Mouse (Mus musculus) right cerebral cortex, adult 18-20 months (tissue): ENCODE measurements around the gene Itga9.

ENCODE experiments used
- DNase-seq: peaks from one replicate; pipeline ENCODE4 v3.0.0; 2022; ENCODE audit warnings: mixed read lengths

The Itga9 gene

DNA sequence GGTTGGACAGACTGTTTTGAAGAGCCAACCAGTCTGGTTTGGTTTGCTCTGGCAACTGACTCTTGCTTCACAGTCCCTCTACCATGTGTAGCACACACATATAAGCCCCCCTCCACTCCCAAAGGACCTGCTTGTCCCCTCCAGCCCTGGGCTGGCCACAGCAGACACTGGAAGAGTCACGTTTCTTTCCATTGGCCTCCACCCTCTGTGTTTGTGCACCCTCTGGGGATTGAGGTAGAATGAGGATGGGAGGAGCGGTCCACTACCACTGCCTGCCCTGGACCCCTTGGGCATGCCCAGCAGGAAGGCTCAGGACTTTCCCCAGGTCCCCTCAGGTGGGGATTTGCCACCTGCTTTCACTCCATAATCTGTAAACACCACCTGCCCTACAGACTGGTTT, 321.5 kb downstream of the Itga9 start:
- DNase-seq, result no peak

DNA sequence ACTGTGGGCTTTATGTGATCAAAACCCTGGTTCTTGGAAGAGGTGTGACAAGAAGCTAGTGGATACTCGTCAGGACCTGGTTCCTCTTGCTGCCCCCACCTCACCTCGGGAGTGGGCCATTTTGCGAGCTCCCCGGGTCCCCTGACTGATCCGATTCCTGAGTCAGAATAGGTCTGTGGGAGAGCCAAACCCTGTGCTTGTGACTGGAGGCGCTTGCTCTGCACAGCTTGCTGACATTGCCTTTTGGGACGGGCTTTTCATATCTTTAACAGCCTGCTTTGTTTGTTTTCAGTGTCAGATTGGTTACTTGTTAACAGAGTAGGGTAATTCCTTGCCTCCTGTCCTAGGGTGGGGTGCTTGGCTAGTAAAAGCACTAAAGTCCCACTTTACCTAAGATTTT, 322.2 kb downstream of the Itga9 start:
- DNase-seq, result no peak

GRCm38 (mm10) chr9:118930611-118931010, 324.1 kb downstream of the Itga9 start:
- DNase-seq, result no peak

DNA sequence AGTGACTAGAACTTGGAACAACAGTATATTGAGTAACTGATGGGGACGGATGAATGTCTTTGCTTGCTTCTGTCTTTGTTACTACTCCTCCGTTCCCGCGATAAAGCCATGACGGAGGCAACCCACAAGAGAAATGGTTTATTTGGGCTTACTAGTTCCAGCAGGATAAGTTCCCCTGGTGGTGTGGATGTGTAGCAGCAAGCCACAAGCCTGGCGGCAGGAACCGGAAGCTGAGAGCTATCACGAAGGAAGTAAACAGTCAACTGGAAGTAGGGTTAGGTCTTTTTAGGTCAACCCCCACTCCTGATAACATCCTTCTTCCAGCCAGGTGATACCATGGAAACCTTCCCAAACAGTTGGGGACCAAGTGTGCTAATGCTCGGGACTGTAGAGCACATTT, 327.3 kb downstream of the Itga9 start:
- DNase-seq, result no peak

GRCm38 (mm10) chr9:118934319-118934718, 327.8 kb downstream of the Itga9 start:
- DNase-seq, result no peak

DNA sequence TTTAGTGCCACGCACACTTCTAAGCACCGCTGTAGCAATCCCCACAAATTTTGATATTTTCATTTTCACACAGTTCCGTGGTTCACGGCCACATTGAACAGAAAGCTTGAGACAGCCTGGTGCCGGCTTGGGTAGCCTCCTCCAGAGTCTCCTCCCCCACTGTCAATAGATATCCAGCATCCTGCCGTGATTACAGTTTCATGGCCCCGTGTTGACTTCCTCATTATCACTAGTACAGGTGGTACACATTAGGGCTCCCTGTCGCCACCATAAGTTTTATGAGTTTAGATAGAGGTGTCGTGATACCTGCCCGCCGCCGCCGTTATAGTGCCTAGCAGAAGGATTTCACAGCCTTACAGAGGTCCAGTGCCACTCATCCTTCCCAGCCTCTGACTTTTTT, 328.6 kb downstream of the Itga9 start:
- DNase-seq, result no peak

DNA sequence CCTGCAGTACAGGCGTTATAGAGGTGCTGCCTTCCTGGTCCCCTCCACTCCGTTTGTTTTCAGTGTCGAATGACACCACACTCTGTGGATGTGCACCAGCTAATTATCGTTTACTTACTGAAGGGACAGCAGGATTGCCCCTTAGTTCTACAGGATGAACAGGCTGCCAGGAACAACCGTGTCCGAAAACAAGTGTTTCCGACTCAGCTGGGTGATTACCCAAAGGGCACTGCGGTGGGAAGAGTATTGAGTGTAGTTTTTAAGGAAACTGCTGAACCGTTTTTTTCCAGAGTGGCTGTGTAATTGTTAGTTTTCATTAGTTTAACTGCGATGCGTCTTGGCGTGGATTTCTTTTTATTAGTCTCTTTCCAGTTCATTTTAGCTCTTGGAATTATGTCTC, 329.6 kb downstream of the Itga9 start:
- no peak for DNase-seq

DNA sequence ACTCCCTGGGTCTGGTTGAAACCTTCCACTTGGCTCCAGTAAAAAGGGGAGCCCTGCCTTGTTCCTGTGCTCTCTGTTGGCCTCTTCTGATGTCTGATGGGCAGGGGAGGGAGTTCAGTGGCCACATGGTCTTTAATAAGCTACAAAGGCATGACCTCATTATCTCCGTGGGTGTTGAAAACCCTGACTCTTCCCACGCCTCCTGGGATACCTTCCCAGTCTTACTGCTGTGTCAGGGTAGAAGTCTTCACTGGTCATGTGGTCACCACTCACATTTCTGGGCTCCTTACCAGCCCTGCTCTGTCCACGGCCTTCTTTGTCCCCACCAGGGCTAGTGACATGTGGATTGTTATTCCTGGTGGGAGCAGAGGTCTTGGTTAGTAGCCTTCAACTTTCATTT, 331.0 kb downstream of the Itga9 start:
- DNase-seq, result no peak

GRCm38 (mm10) chr9:118939410-118939809, 332.9 kb downstream of the Itga9 start:
- no peak for DNase-seq

DNA sequence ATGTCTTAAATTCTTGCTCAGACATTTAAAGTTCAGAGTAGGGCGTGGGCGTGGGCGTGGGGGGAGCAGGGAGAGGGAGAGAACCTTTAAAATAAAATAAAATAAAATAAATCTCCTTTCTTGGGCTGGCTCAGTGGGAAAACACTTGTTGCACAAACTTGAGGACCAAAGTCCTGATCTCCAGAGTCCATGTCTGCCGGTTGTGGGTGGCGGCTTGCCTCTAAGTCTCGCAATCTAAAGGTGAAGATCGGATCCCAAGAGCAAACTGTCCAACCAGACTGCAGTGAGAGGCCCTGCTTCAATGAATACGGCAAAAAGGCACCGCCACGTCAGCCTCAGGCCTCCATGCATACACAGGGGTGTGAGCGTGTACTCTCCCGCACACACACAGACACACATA, 333.3 kb downstream of the Itga9 start:
- no peak for DNase-seq

DNA sequence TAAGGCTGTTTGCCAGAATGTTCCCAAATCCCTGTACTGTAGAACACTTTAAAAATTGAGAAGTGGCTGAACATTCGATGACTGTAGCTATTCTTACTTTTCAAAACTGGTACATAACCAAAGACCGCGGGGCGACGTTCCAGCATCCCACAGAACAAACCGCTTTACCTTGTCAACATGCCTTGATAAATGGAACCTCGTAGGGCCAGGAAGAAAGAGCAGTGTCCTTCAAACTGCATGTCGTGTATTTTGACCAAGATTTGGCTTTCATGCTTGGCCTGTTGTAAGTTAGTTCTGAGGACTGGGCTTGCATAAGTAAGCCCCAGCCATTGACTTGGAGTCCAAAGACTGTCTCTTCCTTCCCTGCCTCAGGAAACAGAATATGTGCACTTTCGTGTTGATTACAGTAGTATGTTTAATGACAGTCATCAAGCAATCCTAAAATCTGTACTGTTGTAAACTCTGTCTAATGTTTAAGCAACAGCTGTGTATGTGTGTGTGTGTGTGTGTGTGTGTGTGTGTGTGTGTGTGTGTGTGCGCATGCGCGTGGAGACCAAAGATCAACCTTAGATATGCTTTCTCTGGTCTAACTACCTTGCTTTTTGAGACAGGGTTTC, 334.2 kb downstream of the Itga9 start:
- DNase-seq, result no peak

DNA sequence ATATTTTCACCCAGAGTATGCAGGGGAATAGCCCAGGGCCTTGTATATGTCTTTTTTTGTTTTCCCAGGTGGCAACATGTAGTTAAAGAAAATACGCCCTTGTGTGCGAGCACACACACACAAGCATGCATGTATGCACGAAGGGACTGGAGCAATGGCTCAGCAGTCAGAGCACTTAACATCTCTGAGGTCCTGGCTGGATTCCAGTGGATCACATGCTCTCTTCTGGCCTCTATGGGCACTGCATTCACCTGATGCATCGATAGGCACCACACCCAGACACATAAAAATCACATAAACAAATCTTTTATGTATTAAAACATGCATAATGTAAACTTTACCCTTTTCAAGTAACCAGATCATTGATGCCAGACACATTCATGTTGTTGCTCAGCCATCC, 335.5 kb downstream of the Itga9 start:
- DNase-seq, result no peak

GRCm38 (mm10) chr9:118943941-118944340, 337.5 kb downstream of the Itga9 start:
- no peak for DNase-seq

DNA sequence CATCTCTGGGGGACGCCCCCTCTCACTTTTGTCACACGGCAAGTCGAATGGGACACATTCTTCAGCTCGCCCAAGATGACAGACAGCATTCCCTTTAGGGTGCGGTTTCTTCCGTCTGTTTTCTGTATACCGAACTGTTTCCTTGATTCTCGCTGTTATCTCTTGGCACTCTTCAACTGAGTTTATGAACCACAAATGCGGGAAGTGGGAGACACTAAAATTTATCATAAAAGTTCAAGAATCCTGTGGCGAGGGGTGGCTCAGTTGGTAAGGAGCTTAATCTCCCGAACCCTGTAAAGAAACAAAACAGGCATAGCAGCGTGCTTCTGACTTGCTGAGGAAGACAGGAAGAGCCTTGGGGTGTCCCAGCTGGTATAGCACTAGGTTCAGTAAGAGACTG, 337.9 kb downstream of the Itga9 start:
- no peak for DNase-seq

GRCm38 (mm10) chr9:118948486-118948885, 342.0 kb downstream of the Itga9 start:
- DNase-seq, result no peak

DNA sequence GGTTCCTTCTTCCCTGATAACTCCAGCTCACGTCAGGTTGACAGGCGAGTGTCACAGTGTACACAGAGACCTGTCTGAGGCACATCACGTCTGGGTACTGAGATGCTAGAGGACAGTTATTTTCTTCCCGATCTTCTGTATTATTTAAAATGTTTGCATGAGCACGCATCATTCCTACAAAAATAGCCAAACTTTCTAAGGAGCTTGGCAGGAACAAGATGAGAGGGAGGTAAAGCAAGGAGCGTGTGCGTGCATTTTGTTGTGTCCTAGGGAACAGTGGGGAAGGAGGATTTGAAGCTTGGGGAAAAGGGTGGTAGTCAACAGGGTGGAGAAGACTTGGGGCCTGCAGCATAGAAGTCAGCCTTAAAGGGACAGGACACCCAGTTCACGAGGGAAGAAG, 342.6 kb downstream of the Itga9 start:
- DNase-seq, result no peak

GRCm38 (mm10) chr9:118949654-118950053, 343.2 kb downstream of the Itga9 start:
- no peak for DNase-seq

- DNase-seq, result no peak
These were observed 343.6 kb downstream of the Itga9 start for GRCm38 (mm10) chr9:118950061-118950460.
